Mouse (Mus musculus): ENCODE measurements around the gene Stpg1.

GRCm38 (mm10) chr4:135477851-135478250 lies 16.7 kb upstream of the Stpg1 start:
- TF ChIP-seq CTCF (IDR thresholded peaks at IDR 0.05; ENCODE audit: low read depth, low read length) (no peak), POLR2A (IDR thresholded peaks at IDR 0.05; ENCODE audit: borderline replicate concordance, low read depth, low read length) (no peak)
